Mouse (Mus musculus) 416B (cell line): ENCODE measurements at regions not wholly inside any gene's neighbourhood (a gene's known extent, or its start where the extent isn't known, plus 50 kb on each side); places are given as distances from the start of the nearest gene placed in this dataset.
A peak's percentile ranks its signal among the peaks of the same experiment; 100 is the strongest.

ENCODE experiments used
- DNase-seq: peaks from one replicate; pipeline ENCODE4 v3.0.0; 2011; ENCODE audit warnings: low read depth

- DNase-seq = no peak
Measured at GRCm38 (mm10) chr4:80306528-80306927, 527.4 kb upstream of the Tyrp1 start.

GRCm38 (mm10) chr4:80310620-80311019 is 523.3 kb upstream of the Tyrp1 start:
- peak; percentile 12 for DNase-seq

- DNase-seq = peak; percentile 41
Measured at GRCm38 (mm10) chr4:80311091-80311490, 522.8 kb upstream of the Tyrp1 start.
